Mouse (Mus musculus) spleen, adult 2 months (tissue): ENCODE data around the gene Prkca.

ENCODE experiments used
- CTCF ChIP-seq: fragments of 200-500 bp; IDR thresholded peaks from 2 replicates; pipeline ENCODE4 v1.5.1; 2011; ENCODE audit warnings: mild to moderate bottlenecking, inconsistent platforms; ENCODE audit not compliant: insufficient read depth, insufficient read length, insufficient replicate concordance; ENCODE audit errors: extremely low read depth
- POLR2A ChIP-seq: fragments of 200-500 bp; IDR thresholded peaks from 2 replicates; pipeline ENCODE4 v1.6.1; 2011; ENCODE audit warnings: low read depth, low read length, inconsistent platforms

GRCm38 (mm10) chr11:107983883-107984282 lies 359.8 kb downstream of the Prkca start:
- TF ChIP-seq CTCF (no peak), POLR2A (no peak)
